Mouse (Mus musculus) lung, postnatal 0 days (tissue): ENCODE data around the gene Sox18. TPM values are rescaled to one million over a fixed set of nuclear protein-coding genes. Genes with fewer than 3 reads are reported as not detected.
A peak's percentile ranks its signal among the peaks of the same experiment; 100 is the strongest.

ENCODE experiments used
- ATAC-seq: fragments of 200-750 bp; cut with Nextera tagmentation; 2 replicates; pipeline ENCODE4 v1.8.0; 2017; ENCODE audit warnings: moderate library complexity
- DNase-seq: peaks from one replicate; pipeline ENCODE4 v3.0.0-alpha.2; 2016; ENCODE audit warnings: low spot score
- H3K27ac ChIP-seq: fragments of 300-500 bp; sonication (generic); 2 replicates; pipeline ENCODE4 v1.5.1; 2014; ENCODE audit warnings: antibody characterized with exemption, mild to moderate bottlenecking, low read length, mixed read lengths
- H3K27me3 ChIP-seq: fragments of 300-500 bp; sonication (generic); replicated peaks from 2 replicates; pipeline ENCODE4 v1.6.1; 2014; ENCODE audit warnings: low read length, mixed read lengths; ENCODE audit not compliant: insufficient read depth
- H3K36me3 ChIP-seq: fragments of 300-500 bp; sonication (generic); 2 replicates; pipeline ENCODE4 v1.6.1; 2014; ENCODE audit warnings: low read length, mixed read lengths; ENCODE audit not compliant: insufficient read depth
- H3K4me1 ChIP-seq: fragments of 300-500 bp; sonication (generic); 2 replicates; pipeline ENCODE4 v1.6.1; 2014; ENCODE audit warnings: antibody characterized with exemption, low read depth, low read length, mixed read lengths; ENCODE audit not compliant: insufficient read depth
- H3K4me2 ChIP-seq: fragments of 300-500 bp; sonication (generic); replicated peaks from 2 replicates; pipeline ENCODE4 v1.6.1; 2014; ENCODE audit warnings: low read depth, mild to moderate bottlenecking, low read length, moderate library complexity, mixed read lengths
- H3K4me3 ChIP-seq: fragments of 300-500 bp; sonication (generic); 2 replicates; pipeline ENCODE4 v1.5.1; 2014; ENCODE audit warnings: low read depth, low read length
- H3K9ac ChIP-seq: fragments of 300-500 bp; sonication (generic); replicated peaks from 2 replicates; pipeline ENCODE4 v1.6.1; 2014; ENCODE audit warnings: low read depth, mild to moderate bottlenecking
- H3K9me3 ChIP-seq: fragments of 300-500 bp; sonication (generic); 2 replicates; pipeline ENCODE4 v1.6.1; 2016; ENCODE audit warnings: low read length, mixed read lengths
- CTCF ChIP-seq: IDR thresholded peaks from 2 replicates; pipeline ENCODE4 v1.5.1; 2016; ENCODE audit warnings: antibody characterized with exemption, mild to moderate bottlenecking
- EP300 ChIP-seq: IDR thresholded peaks from 2 replicates; pipeline ENCODE4 v1.6.1; 2016; ENCODE audit warnings: antibody characterized with exemption, mild to moderate bottlenecking, control low read depth
- polyA plus RNA-seq: library from polyadenylated mRNA; unstranded; fragments of >200 nt; fragmentation: Nextera tagmentation; extraction: Ambion mirVana; gene quantifications from 2 replicates; pipeline ENCODE4 v1.2.1, GENCODE M21; 2015

Sox18 gene
- polyA plus RNA-seq, 1 experiment from 2014 or later = 134 TPM

GRCm38 (mm10) chr2:181623401-181623800, 48.0 kb downstream of the Sox18 start:
- no peaks in the 10 kb centered on the region for H3K27me3 ChIP-seq
- no peak overlapping the region for H3K4me3 ChIP-seq
- H3K4me1 ChIP-seq = no peaks in the 10 kb centered on the region
- no peaks in the 10 kb centered on the region; the same call in 1 of the 2 replicates for H3K36me3 ChIP-seq
- H3K4me2 ChIP-seq = no peak overlapping the region
- no peak overlapping the region for H3K9ac ChIP-seq
- DNase-seq (peak; percentile 15), ATAC-seq (no peak)
- peak; percentile 62 for TF ChIP-seq CTCF
- no peak for TF ChIP-seq EP300
- no peaks in the 10 kb centered on the region for H3K9me3 ChIP-seq
- H3K27ac ChIP-seq = no peak overlapping the region

Other genes starting within 250 kb of the Sox18 start
- gene Zbtb46, start 212.2 kb downstream of the Sox18 start, polyA plus RNA-seq = 11.2 and 14.8 TPM in 2 replicates
- 0.21 and 0.25 TPM in 2 replicates for gene Abhd16b, start 178.4 kb downstream of the Sox18 start, polyA plus RNA-seq
- 131 and 135 TPM in 2 replicates for gene Tpd52l2, start 174.5 kb downstream of the Sox18 start, polyA plus RNA-seq
- gene Dnajc5, start 151.2 kb downstream of the Sox18 start, polyA plus RNA-seq = 57.2 and 59.5 TPM in 2 replicates
- 41.8 and 43.3 TPM in 2 replicates for gene Uckl1, start 86.7 kb downstream of the Sox18 start, polyA plus RNA-seq
- gene Prpf6, start 79.8 kb downstream of the Sox18 start, polyA plus RNA-seq = 32.3 and 33.6 TPM in 2 replicates
- 21.8 and 24.4 TPM in 2 replicates for gene Zfp512b, start 78.8 kb downstream of the Sox18 start, polyA plus RNA-seq
- gene Samd10, start 72.4 kb downstream of the Sox18 start, polyA plus RNA-seq = 20.8 and 21.3 TPM in 2 replicates
- gene Gm29797, start 14.6 kb downstream of the Sox18 start, polyA plus RNA-seq = not detected in 2 replicates
- 14.1 and 15.3 TPM in 2 replicates for gene Tcea2, start 8.7 kb upstream of the Sox18 start, polyA plus RNA-seq
- gene Rgs19, start 22.3 kb upstream of the Sox18 start, polyA plus RNA-seq = 32.7 and 33.3 TPM in 2 replicates
- gene Lkaaear1, start 26.8 kb upstream of the Sox18 start, polyA plus RNA-seq = not detected in 2 replicates
- 0.20 TPM in 1 of 2 replicates, not detected in the other for gene Oprl1, start 43.4 kb upstream of the Sox18 start, polyA plus RNA-seq
- gene Myt1, start 91.7 kb upstream of the Sox18 start, polyA plus RNA-seq = not detected in 2 replicates
- 37.3 and 43.6 TPM in 2 replicates for gene Pcmtd2, start 166.2 kb upstream of the Sox18 start, polyA plus RNA-seq
- gene Polr3k, start 192.7 kb upstream of the Sox18 start, polyA plus RNA-seq = 30.7 and 31.4 TPM in 2 replicates